Mouse (Mus musculus) adrenal gland, adult 18-20 months (tissue): ENCODE results near the gene Chchd10. TPM values are rescaled to one million over a fixed set of nuclear protein-coding genes. Genes with fewer than 3 reads are reported as not detected.

Experiments
- DNase-seq, 2 experiments: peaks; one replicate each; pipeline ENCODE4 v3.0.0; 2021 to 2022; ENCODE audit warnings: low spot score in 2 of 2
- total RNA-seq, 2 experiments: library from RNA; stranded (reverse); gene quantifications; 1 replicate in 1 of 2; 2 replicates in 1 of 2; pipeline ENCODE4 v1.2.3; 2021

Gene Chchd10
- total RNA-seq, 2 experiments from 2014 or later = 918 to 1,521 TPM

- DNase-seq = peak in 1 of 2 experiments; percentile 24
Observed at GRCm38 (mm10) chr10:75921726-75922560, 11.0 kb upstream of the Chchd10 start.

GRCm38 (mm10) chr10:75924324-75924723 lies 8.6 kb upstream of the Chchd10 start:
- DNase-seq = no peak

- no peak for DNase-seq
Observed at GRCm38 (mm10) chr10:75926396-75926795, 6.5 kb upstream of the Chchd10 start.

GRCm38 (mm10) chr10:75930304-75930703 lies 2.6 kb upstream of the Chchd10 start:
- no peak for DNase-seq

- no peak for DNase-seq
Observed at GRCm38 (mm10) chr10:75931311-75931710, 1.6 kb upstream of the Chchd10 start.

- DNase-seq = peak; percentile 60 to 70
Observed at GRCm38 (mm10) chr10:75932081-75932678, 750 bp upstream of the Chchd10 start.

GRCm38 (mm10) chr10:75934991-75935390 lies 2.1 kb downstream of the Chchd10 start:
- no peak for DNase-seq

GRCm38 (mm10) chr10:75935680-75936541 lies 3.0 kb downstream of the Chchd10 start, which contains the start of gene Mmp11:
Mmp11 (minus strand) TSS chr10:75936496.
- peak; percentile 71 to 74 for DNase-seq

GRCm38 (mm10) chr10:75936909-75937667 lies 4.2 kb downstream of the Chchd10 start:
- DNase-seq = peak in 1 of 2 experiments; percentile 31

- peak in 1 of 2 experiments; percentile 32 for DNase-seq
Observed at GRCm38 (mm10) chr10:75937851-75938643, 5.1 kb downstream of the Chchd10 start.

- no peak for DNase-seq
Observed at GRCm38 (mm10) chr10:75939481-75940234, 6.7 kb downstream of the Chchd10 start.

- no peak for DNase-seq
Observed at GRCm38 (mm10) chr10:75940520-75940919, 7.6 kb downstream of the Chchd10 start, which contains the start of gene Gm867. Gm867 (minus strand) TSS chr10:75940672.

- DNase-seq = no peak
Observed at GRCm38 (mm10) chr10:75941042-75941824, 8.3 kb downstream of the Chchd10 start.

GRCm38 (mm10) chr10:75942736-75943477 lies 10.0 kb downstream of the Chchd10 start, which contains the start of gene Vpreb3:
Vpreb3 (plus strand) TSS chr10:75943057.
- no peak for DNase-seq

- no peak for DNase-seq
Observed at GRCm38 (mm10) chr10:75944066-75944772, 11.3 kb downstream of the Chchd10 start.

GRCm38 (mm10) chr10:75945213-75945612 lies 12.3 kb downstream of the Chchd10 start:
- DNase-seq = peak in 1 of 2 experiments; percentile 1

GRCm38 (mm10) chr10:75945896-75946295 lies 13.0 kb downstream of the Chchd10 start:
- peak in 1 of 2 experiments; percentile 1 for DNase-seq
